Mouse (Mus musculus) right cerebral cortex, postnatal 10 days (tissue): ENCODE measurements around the gene Itfg1.

Experiments
- DNase-seq, 2 experiments: peaks; one replicate each; pipeline ENCODE4 v3.0.0; 2021; ENCODE audit warnings: low spot score in 2 of 2

Itfg1 gene

DNA sequence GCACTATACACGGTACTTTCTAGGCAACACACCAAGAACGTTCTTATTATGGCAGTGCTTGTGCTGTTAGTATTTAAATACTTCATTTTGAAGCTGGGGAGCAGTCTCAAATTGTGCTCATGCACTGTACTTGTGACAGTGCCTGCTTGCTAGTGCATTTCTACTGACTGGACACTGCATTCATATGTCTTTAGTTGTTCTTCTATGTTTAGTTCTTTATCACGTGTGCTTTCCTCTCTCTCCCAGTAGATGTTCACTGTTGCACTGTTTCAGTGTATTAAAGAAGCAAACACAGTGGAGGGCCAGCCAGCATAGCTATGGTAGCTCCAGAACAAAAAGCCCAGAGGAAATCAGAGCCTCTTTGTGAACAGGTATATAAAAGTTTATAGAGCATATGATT lies 110.2 kb downstream of the Itfg1 start:
- DNase-seq = no peak

DNA sequence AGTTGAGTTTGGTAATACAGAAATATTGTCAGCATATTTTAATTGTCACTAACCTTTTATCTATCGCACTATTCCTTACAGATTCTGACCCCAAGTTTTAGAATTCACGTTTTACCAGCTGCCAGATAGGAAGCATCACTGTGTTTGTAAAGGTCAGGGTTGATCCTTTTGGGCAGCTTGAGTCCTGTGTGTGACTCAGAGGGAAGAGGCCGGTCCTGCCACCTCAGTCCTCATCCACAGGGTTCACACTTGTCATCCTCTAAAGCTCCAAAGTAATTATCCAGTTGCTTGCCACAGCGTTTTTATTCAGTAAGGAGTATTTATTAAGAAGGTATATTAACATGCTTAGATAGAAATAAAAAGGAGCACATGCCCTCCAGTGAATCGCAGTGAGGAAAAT lies 123.5 kb downstream of the Itfg1 start:
- DNase-seq = no peak

DNA sequence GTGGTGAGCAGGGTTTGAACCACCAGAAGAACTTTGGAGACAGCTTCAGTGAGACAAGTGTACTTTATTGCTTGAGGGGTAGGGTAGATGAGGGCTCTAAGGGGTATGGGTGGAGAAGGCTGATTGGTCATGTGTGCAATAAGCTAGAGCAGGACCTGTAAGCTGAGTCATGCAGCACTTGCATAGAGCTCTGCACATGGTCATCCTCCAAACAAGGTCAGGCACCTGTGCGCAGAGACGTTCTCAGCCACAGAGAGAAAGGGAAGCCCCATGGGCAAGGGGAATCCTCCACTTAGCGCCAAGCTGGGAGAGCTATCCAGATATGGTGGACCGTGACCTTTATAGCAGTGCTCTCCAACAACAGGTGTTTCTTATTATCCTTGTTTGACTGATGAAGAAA lies 124.0 kb downstream of the Itfg1 start:
- DNase-seq = no peak

DNA sequence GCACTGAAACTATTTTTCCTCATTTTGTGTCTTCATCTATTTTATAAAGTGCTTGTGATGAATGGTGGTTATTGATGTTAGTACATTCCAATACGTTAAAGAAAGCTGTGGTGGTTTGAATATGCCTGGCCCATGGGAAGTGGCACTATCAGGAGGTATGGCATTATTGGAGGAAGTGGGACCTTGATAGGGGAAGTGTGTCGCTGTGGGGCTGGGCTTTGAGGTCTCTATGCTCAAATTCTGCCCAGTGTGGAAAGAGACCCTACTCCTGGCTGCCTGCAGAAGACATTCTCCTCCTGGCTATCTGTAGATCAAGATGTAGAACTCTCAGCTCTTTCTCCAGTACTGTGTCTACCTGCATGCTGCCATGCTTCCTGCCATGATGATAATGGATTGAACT lies 133.7 kb downstream of the Itfg1 start:
- DNase-seq = no peak

DNA sequence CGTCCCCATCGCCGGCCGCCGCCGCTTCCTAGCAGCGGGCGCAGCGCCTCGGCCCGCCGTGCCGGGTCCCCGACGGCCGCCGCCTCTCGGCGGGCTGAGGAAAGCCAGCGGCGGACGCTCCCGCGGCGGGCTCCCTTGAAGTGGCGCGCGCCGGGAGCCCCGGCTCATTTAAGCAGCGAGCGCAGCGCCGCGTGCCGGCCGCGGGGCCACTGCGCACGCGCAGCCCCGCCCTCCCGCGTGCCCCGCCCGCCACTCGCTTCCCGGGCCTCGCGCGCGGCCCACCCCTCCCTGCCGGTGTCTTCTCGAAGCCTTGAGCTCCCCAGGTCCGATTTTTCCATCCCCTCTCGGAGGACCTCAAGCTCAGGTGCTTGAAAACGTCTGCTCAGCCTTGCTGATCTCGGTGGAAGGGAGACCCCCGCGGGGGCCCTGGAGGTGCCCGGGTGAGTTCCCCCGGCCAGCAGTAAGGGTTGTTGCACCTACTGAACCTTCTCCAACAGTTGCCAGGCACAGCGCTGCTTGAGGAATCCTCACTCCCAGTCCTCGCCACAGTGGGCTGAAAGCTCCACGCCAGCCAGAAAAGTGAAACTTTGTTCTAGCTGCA lies 139.9 kb downstream of the Itfg1 start, which contains the start of gene Neto2:
Neto2 (minus strand) TSS at position 174 of the 601 bp plus-strand sequence.
- peak; percentile 89 for DNase-seq

DNA sequence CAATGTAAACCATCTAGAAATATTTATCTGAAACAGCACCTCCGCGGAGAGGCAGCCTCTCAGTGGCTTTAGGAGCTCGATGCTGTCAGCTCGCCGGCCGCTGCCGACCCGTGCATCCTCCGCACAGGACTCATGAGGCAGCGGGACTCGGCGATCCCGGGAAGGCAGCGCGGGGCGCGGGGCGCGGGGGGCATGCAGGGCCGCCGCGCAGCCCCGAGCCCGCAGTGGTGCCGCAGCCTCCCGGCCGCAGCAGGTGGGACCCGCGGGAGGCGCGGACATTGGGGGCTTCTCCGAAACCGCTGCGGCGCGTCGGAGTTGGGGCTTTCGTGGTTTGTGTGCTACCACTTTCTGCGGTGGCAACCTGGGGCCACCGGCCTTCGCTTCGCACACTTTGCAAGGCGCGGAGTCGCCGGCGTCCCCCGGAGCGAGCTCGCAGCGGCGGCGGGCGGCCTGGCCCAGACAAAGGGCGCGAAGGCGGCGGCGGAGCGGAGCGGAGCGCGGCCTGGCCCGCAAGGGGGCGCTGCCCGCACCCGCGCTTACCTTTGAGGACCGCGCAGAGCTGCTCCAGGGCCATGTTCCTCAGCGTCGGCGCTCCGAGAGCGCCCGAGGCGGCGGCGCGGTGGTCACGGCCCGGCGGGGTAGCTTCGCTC lies 140.5 kb downstream of the Itfg1 start:
- DNase-seq = peak; percentile 70 to 76

DNA sequence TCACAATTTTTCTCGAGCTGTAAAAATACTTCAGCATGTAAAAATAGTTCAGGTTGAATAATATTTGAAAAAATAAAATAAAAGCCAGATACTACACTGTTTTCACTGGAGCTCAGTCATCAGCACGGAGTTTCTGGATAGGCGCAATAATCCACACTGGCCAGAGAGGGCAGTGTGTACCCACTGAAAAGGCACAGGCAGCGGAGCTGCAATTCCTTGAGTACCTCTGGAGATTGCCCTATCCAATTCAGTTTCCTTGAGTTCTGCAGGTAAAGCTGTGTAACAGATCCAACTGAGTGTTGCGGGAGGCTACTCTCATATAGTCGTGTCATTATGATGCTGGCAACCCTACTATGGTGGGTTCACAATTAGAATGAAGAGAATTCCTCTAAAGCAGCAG lies 141.7 kb downstream of the Itfg1 start:
- peak; percentile 84 to 87 for DNase-seq
